Mouse (Mus musculus) spleen, postnatal 14 days (tissue): ENCODE measurements at regions not wholly inside any gene's neighbourhood (a gene's known extent, or its start where the extent isn't known, plus 50 kb on each side); places are given as distances from the start of the nearest gene placed in this dataset.

Source experiments
- DNase-seq, 2 experiments: peaks; one replicate each; pipeline ENCODE4 v3.0.0; 2021 to 2022; ENCODE audit warnings: low spot score in 2 of 2

DNA sequence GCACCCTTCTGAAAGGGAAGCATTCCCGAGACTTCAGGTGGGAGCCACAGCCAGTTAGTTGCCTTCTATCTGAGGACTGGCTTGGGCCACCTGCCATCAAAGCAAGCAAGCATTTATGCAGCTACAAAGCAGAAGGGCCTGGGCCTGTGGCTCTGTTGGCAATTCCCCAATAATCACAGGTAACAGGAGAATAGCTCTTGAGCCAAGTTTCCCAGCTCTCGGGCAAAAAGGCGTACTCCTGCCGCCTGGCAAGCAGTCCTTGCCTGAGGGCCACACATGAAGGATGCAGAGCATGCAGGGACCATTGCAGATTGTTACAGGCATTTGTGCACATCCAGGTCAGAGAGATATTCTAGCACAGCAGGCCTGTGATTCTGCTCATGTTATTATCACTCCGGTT, 53.2 kb upstream of the Unc5a start:
- no peak for DNase-seq
